Mouse (Mus musculus) testis, adult 2 months (tissue): ENCODE results near the gene Nck2. TPM values are rescaled to one million over a fixed set of nuclear protein-coding genes. Genes with fewer than 3 reads are reported as not detected.

ENCODE experiments used
- H3K27ac ChIP-seq: fragments of 200-500 bp; 2 replicates; pipeline ENCODE4 v1.5.1; 2012; ENCODE audit warnings: low read depth, low read length; ENCODE audit not compliant: control insufficient read depth, insufficient read depth
- H3K27me3 ChIP-seq: fragments of 200-500 bp; 2 replicates; pipeline ENCODE4 v1.6.1; 2012; ENCODE audit warnings: mild to moderate bottlenecking, low read length, moderate library complexity; ENCODE audit not compliant: control insufficient read depth, insufficient read depth
- H3K36me3 ChIP-seq: fragments of 200-500 bp; 2 replicates; pipeline ENCODE4 v1.6.1; 2012; ENCODE audit warnings: mild to moderate bottlenecking, low read length; ENCODE audit not compliant: control insufficient read depth, insufficient read depth
- H3K4me1 ChIP-seq: fragments of 200-500 bp; 2 replicates; pipeline ENCODE4 v1.6.1; 2012; ENCODE audit warnings: low read length; ENCODE audit not compliant: control insufficient read depth, insufficient read depth
- H3K4me3 ChIP-seq: fragments of 200-500 bp; 2 replicates; pipeline ENCODE4 v1.5.1; 2012; ENCODE audit warnings: low read depth, mild to moderate bottlenecking, low read length, moderate library complexity, mixed read lengths; ENCODE audit not compliant: control insufficient read depth
- CTCF ChIP-seq: fragments of 200-500 bp; IDR thresholded peaks from 2 replicates; pipeline ENCODE4 v1.5.1; 2012; ENCODE audit warnings: low read depth, mild to moderate bottlenecking, inconsistent platforms, low read length, moderate library complexity; ENCODE audit not compliant: control insufficient read depth, insufficient read depth, insufficient replicate concordance
- POLR2A ChIP-seq: fragments of 200-500 bp; IDR thresholded peaks from 2 replicates; pipeline ENCODE4 v1.6.1; 2012; ENCODE audit warnings: low read depth, mild to moderate bottlenecking, inconsistent platforms, low read length, moderate library complexity; ENCODE audit not compliant: control insufficient read depth
- polyA plus RNA-seq: library from polyadenylated mRNA; depleted of rRNA; stranded (reverse); fragments of >200 nt; gene quantifications from 2 replicates; pipeline ENCODE4 v1.2.3, GENCODE M21; 2012

Gene Nck2
- polyA plus RNA-seq, 1 experiment: 30.7 TPM

- no peaks in the 10 kb centered on the region for H3K27me3 ChIP-seq
- no peaks in the 10 kb centered on the region for H3K36me3 ChIP-seq
- H3K4me1 ChIP-seq: peaks cover 3% of the 10 kb centered on the region; the same call in 1 of the 2 replicates
- no peak overlapping the region for H3K4me3 ChIP-seq
- H3K27ac ChIP-seq: no peak overlapping the region
- TF ChIP-seq CTCF (no peak), POLR2A (no peak)
Observed at GRCm38 (mm10) chr1:43501143-43501919, 57.0 kb downstream of the Nck2 start.

- no peak overlapping the region for H3K4me3 ChIP-seq
- peaks cover 3% of the 10 kb centered on the region; the same call in 1 of the 2 replicates for H3K4me1 ChIP-seq
- TF ChIP-seq POLR2A: no peak
- H3K36me3 ChIP-seq: no peaks in the 10 kb centered on the region
- H3K27me3 ChIP-seq: no peaks in the 10 kb centered on the region
- H3K27ac ChIP-seq: no peak overlapping the region
Observed at GRCm38 (mm10) chr1:43501920-43502791, 57.8 kb downstream of the Nck2 start.

- H3K4me1 ChIP-seq: peaks cover 3% of the 10 kb centered on the region; the same call in 1 of the 2 replicates
- H3K27me3 ChIP-seq: no peaks in the 10 kb centered on the region
- H3K4me3 ChIP-seq: no peak overlapping the region
- H3K36me3 ChIP-seq: no peaks in the 10 kb centered on the region
- H3K27ac ChIP-seq: no peak overlapping the region
- TF ChIP-seq POLR2A (no peak), CTCF (no peak)
Observed at GRCm38 (mm10) chr1:43502792-43503146, 58.4 kb downstream of the Nck2 start.

GRCm38 (mm10) chr1:43503261-43503660 lies 58.9 kb downstream of the Nck2 start:
- peaks cover 3% of the 10 kb centered on the region; the same call in 1 of the 2 replicates for H3K4me1 ChIP-seq
- H3K36me3 ChIP-seq: no peaks in the 10 kb centered on the region
- H3K4me3 ChIP-seq: no peak overlapping the region
- no peaks in the 10 kb centered on the region for H3K27me3 ChIP-seq
- no peak overlapping the region for H3K27ac ChIP-seq
- no peak for TF ChIP-seq POLR2A

GRCm38 (mm10) chr1:43503676-43504075 lies 59.3 kb downstream of the Nck2 start:
- Histone ChIP-seq H3K36me3 (no peaks in the 10 kb centered on the region), H3K27me3 (no peaks in the 10 kb centered on the region), H3K27ac (no peak overlapping the region), H3K4me3 (no peak overlapping the region), H3K4me1 (peaks cover 3% of the 10 kb centered on the region; the same call in 1 of the 2 replicates)
- TF ChIP-seq POLR2A: no peak
- TF ChIP-seq CTCF: no peak

- no peak for TF ChIP-seq CTCF
- TF ChIP-seq POLR2A: no peak
- H3K27ac ChIP-seq: no peak overlapping the region
- no peak overlapping the region for H3K4me3 ChIP-seq
- H3K27me3 ChIP-seq: no peaks in the 10 kb centered on the region
- peaks cover 3% of the 10 kb centered on the region; the same call in 1 of the 2 replicates for H3K4me1 ChIP-seq
- no peaks in the 10 kb centered on the region for H3K36me3 ChIP-seq
Observed at GRCm38 (mm10) chr1:43504235-43504634, 59.9 kb downstream of the Nck2 start.

- TF ChIP-seq POLR2A (no peak), CTCF (no peak)
- no peaks in the 10 kb centered on the region for H3K4me1 ChIP-seq
- no peaks in the 10 kb centered on the region for H3K27me3 ChIP-seq
- no peak overlapping the region for H3K4me3 ChIP-seq
- H3K36me3 ChIP-seq: no peaks in the 10 kb centered on the region
- no peak overlapping the region for H3K27ac ChIP-seq
Observed at GRCm38 (mm10) chr1:43506638-43507037, 62.3 kb downstream of the Nck2 start.
